Comparison of ENCODE assay signal across 18 mouse cellular contexts in the genomic region with DNA sequence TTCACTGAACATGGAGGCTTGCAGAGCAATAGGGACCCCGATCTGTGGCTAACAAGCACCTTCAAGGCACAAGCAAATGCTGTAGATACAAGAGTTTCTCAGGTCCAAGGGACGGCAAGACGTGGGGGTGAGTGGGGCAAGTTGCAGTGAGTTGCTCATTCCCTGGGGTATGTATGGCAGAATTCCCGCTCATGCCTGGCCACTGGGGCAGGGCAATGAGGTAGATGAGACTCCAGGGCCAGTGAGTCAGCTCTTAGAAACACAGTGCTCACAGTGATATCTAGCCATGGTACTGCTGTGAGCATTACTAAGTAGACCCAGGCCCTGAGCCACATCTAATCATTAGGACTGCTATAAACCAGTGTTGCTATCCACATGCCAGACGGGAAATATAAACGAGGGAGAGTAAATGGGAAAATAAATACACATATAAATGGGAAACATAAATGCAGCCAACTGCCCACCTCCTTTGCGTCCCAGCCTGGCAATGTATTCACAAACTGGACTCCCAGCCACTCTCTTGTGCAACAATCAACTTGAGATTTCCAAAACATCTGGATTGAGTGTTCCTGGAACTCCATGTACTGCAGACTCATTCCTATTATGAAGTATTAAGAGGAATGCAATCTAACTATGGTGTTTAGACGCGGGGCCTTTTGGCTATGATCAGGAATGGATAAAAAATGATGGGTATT. TPM values are rescaled to one million over a fixed set of nuclear protein-coding genes. Genes with fewer than 3 reads are reported as not detected.
DNase-seq lines count a peak whose midpoint lies in the region; ATAC-seq and TF ChIP-seq lines count a peak whose summit lies in the region.
"Had no signal": no experiment of that assay in that cellular context is flagged by ENCODE, and none has a peak within 500 bp of the region (broad histone marks: within the 10 kb centered on the region; RNA-seq: fewer than 3 reads in every experiment).

No protein-coding gene starts in this region.

- peak; percentile 97 for TF ChIP-seq EP300 in lung, postnatal 0 days (IDR thresholded peaks at IDR 0.05)
- TF ChIP-seq EP300 in liver, postnatal 0 days (IDR thresholded peaks at IDR 0.05; ENCODE audit: low read depth): no peak

- no peaks in the 10 kb centered on the region for H3K36me3 ChIP-seq in testis, adult 2 months (ENCODE audit: control insufficient read depth, insufficient read depth, low read length)
- H3K36me3 ChIP-seq in lung, postnatal 0 days (ENCODE audit: insufficient read depth, low read length): no peaks in the 10 kb centered on the region
- 0 out of 2 replicates have a peak, but pooled peaks cover 4% of the 10 kb centered on the region for H3K36me3 ChIP-seq in liver, postnatal 0 days (replicated peaks; ENCODE audit: insufficient read depth, low read length)
- H3K36me3 ChIP-seq: liver, embryonic 15.5 days had no signal

- H3K9me3 ChIP-seq in lung, postnatal 0 days (ENCODE audit: low read length): no peaks in the 10 kb centered on the region
- no peaks in the 10 kb centered on the region for H3K9me3 ChIP-seq in liver, postnatal 0 days (ENCODE audit: low read length)
- H3K9me3 ChIP-seq: heart, embryonic 12.5 days; liver, embryonic 15.5 days had no signal

- no peak overlapping the region for H3K4me2 ChIP-seq in lung, postnatal 0 days (replicated peaks; ENCODE audit: low read depth, low read length)
- no peak overlapping the region for H3K4me2 ChIP-seq in liver, postnatal 0 days (ENCODE audit: low read depth, low read length)
- H3K4me2 ChIP-seq: heart, embryonic 12.5 days; liver, embryonic 15.5 days had no signal

- H3K9ac ChIP-seq in lung, postnatal 0 days (replicated peaks; ENCODE audit: low read depth): no peak overlapping the region
- H3K9ac ChIP-seq in liver, postnatal 0 days (replicated peaks): no peak overlapping the region
- H3K9ac ChIP-seq: heart, embryonic 12.5 days; liver, embryonic 15.5 days had no signal

- TF ChIP-seq CTCF in testis, adult 2 months (IDR thresholded peaks at IDR 0.05; ENCODE audit: control insufficient read depth, insufficient read depth, insufficient replicate concordance, low read depth, low read length): no peak
- no peak for TF ChIP-seq CTCF in lung, postnatal 0 days (IDR thresholded peaks at IDR 0.05)
- no peak for TF ChIP-seq CTCF in liver, postnatal 0 days (IDR thresholded peaks at IDR 0.05; ENCODE audit: low read depth)

- no peak for TF ChIP-seq POLR2A in testis, adult 2 months (IDR thresholded peaks at IDR 0.05; ENCODE audit: control insufficient read depth, low read depth, low read length)

- H3K4me3 ChIP-seq in testis, adult 2 months (ENCODE audit: control insufficient read depth, low read depth, low read length): no peak overlapping the region
- no peak overlapping the region for H3K4me3 ChIP-seq in lung, postnatal 0 days (ENCODE audit: low read depth, low read length)
- no peak overlapping the region for H3K4me3 ChIP-seq in liver, postnatal 0 days (ENCODE audit: low read depth, low read length)
- H3K4me3 ChIP-seq: heart, embryonic 12.5 days; liver, embryonic 15.5 days had no signal

- no peaks in the 10 kb centered on the region for H3K27me3 ChIP-seq in testis, adult 2 months (ENCODE audit: control insufficient read depth, insufficient read depth, low read length)
- H3K27me3 ChIP-seq in lung, postnatal 0 days (replicated peaks; ENCODE audit: insufficient read depth, low read length): no peaks in the 10 kb centered on the region
- H3K27me3 ChIP-seq in liver, postnatal 0 days (ENCODE audit: insufficient read depth, low read length): no peaks in the 10 kb centered on the region
- H3K27me3 ChIP-seq: heart, embryonic 12.5 days; liver, embryonic 15.5 days had no signal

- peak overlapping the region; percentile 16; the same call in 1 of the 2 replicates for H3K27ac ChIP-seq in testis, adult 2 months (ENCODE audit: control insufficient read depth, insufficient read depth, low read depth, low read length)
- peak overlapping the region; percentile 80 for H3K27ac ChIP-seq in lung, postnatal 0 days (ENCODE audit: low read length)
- no peak overlapping the region for H3K27ac ChIP-seq in liver, postnatal 0 days (ENCODE audit: low read depth)
- H3K27ac ChIP-seq: kidney, postnatal 0 days; liver, embryonic 15.5 days had no signal

- H3K4me1 ChIP-seq in testis, adult 2 months (ENCODE audit: control insufficient read depth, insufficient read depth, low read length): peaks cover 6% of the 10 kb centered on the region
- peaks cover 29% of the 10 kb centered on the region; the same call in 1 of the 2 replicates for H3K4me1 ChIP-seq in lung, postnatal 0 days (ENCODE audit: insufficient read depth, low read depth, low read length)
- peaks cover 10% of the 10 kb centered on the region for H3K4me1 ChIP-seq in liver, postnatal 0 days (ENCODE audit: insufficient read depth)

- peak; percentile 53 for ATAC-seq in lung, postnatal 0 days
- ATAC-seq in liver, postnatal 0 days: no peak
- ATAC-seq: CD4-positive, CD25-positive, alpha-beta regulatory T cell, adult 4 months; intestine, embryonic 16.5 days had no signal

- peak; percentile 45 for DNase-seq in gastrocnemius, postnatal 25 days
- no peak for DNase-seq in gastrocnemius, adult 8-10 months (ENCODE audit: low spot score in 2 of 2)
- no peak for DNase-seq in testis, postnatal 10 days (ENCODE audit: low spot score)
- DNase-seq in lung, postnatal 0 days (ENCODE audit: low spot score): peak; percentile 91
- DNase-seq in kidney, postnatal 25 days: no peak
- DNase-seq in liver, postnatal 0 days: no peak
- DNase-seq: cerebellum, adult 9-11 months; left cerebral cortex, postnatal 4 days; right cerebral cortex, postnatal 25 days had no signal

- 68% methylated on average over 9 of the region's 9 CpGs for WGBS in lung, postnatal 0 days
- 77% methylated on average over 9 of the region's 9 CpGs for WGBS in liver, postnatal 0 days (ENCODE audit: insufficient replicate concordance)

RNA-seq across cellular contexts. Expression of a gene that starts 57.0 kb away (rescaled TPM):
- 1 to 10 TPM; 8.4 to 9.4 TPM for total RNA-seq in gastrocnemius, postnatal 25 days (2021)
- total RNA-seq in gastrocnemius, adult 8-10 months (2022): 1 to 10 TPM; 5.0 to 6.9 (median 6.2) TPM
- 41.0 and 47.5 TPM in 2 replicates for polyA plus RNA-seq in testis, adult 2 months (2012; rRNA removed)
- polyA plus RNA-seq in lung, postnatal 0 days (2015; fragmentation: Nextera tagmentation; extraction: Ambion mirVana): 28.5 and 28.6 TPM in 2 replicates
- 9.9 and 11.4 TPM in 2 replicates for polyA plus RNA-seq in liver, postnatal 0 days (2015; fragmentation: Nextera tagmentation; extraction: Ambion mirVana)

RNA-seq across cellular contexts. Expression of a gene that starts 58.1 kb away (rescaled TPM):
- total RNA-seq in gastrocnemius, postnatal 25 days (2021): not detected
- total RNA-seq in gastrocnemius, adult 8-10 months (2022): not detected
- polyA plus RNA-seq in testis, adult 2 months (2012; rRNA removed): 536 and 642 TPM in 2 replicates
- polyA plus RNA-seq in lung, postnatal 0 days (2015; fragmentation: Nextera tagmentation; extraction: Ambion mirVana): not detected in 2 replicates
- polyA plus RNA-seq in liver, postnatal 0 days (2015; fragmentation: Nextera tagmentation; extraction: Ambion mirVana): not detected in 2 replicates
- total RNA-seq: layer of hippocampus, postnatal 10 days; left cerebral cortex, postnatal 4 days had no signal
- polyA plus RNA-seq: heart, embryonic 12.5 days; hindbrain, embryonic 11.5 days; intestine, embryonic 16.5 days; kidney, postnatal 0 days; liver, embryonic 15.5 days; stomach, embryonic 16.5 days had no signal

Comparison
In these comparisons a context has a peak if more than half of its experiments do, and no peak if none do; other contexts are left out.
1. DNase-seq: peak in gastrocnemius, postnatal 25 days (single experiment) and lung, postnatal 0 days (single experiment); none in gastrocnemius, adult 8-10 months (0 of 2), testis, postnatal 10 days (single experiment), kidney, postnatal 25 days (0 of 2) and liver, postnatal 0 days (single experiment).
2. RNA of a gene that starts 58.1 kb away (polyA plus RNA-seq): 536 to 642 TPM in testis, adult 2 months; not detected in lung, postnatal 0 days and not detected in liver, postnatal 0 days; every median in the first group is over 100 times any median in the second.